Mouse (Mus musculus): ENCODE results near the gene Dupd1.

DNA sequence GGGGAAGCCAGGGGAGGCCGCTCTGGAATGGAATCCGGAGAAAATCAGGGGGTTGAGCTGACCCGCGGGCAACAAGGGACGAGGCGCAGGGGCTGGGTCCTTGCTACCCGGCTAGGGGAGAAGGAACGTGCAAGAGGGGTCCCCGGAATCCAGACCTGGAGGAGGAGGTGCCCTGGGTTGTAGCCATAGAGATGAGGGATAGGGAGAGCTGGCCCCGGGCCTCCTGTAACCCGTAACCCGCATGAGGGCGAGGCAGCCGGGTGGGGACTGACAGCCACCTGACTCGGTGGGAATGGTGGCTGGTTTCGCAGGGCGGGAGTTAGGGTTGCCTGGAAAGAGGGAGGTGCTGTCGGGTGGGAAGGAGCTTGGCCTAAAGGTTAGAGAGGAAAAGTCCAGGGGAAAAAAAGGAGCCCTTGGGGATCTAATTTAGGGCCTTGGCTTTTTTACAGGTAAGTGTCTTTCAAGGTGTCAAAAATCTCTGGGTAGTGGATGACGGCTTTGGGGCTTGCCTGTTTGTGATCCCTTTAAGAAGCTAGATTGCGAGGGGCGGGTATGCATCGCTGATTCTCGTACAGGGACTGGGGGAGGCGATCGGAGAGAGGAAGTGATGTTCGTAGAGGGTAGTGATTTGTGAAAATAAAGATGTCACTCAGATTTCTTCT is 36.6 kb upstream of the Dupd1 start, which contains the start of gene Dusp13:
- TF ChIP-seq CTCF (IDR thresholded peaks at IDR 0.05; ENCODE audit: low read depth, low read length) = no peak
- TF ChIP-seq POLR2AphosphoS5 (IDR thresholded peaks at IDR 0.05; ENCODE audit: insufficient replicate concordance, low read depth, low read length) = no peak

Data from G1E (cell line).